Mouse (Mus musculus) brain, embryonic 14.5 days (tissue): Measurements from ENCODE around the gene Wnt1. TPM values are rescaled to one million over a fixed set of nuclear protein-coding genes. Genes with fewer than 3 reads are reported as not detected.

ENCODE experiments used
- DNase-seq: peaks from one replicate; pipeline ENCODE4 v3.0.0-alpha.2; 2011; ENCODE audit warnings: low read depth
- CTCF ChIP-seq: fragments of 200-500 bp; IDR thresholded peaks from 2 replicates; pipeline ENCODE4 v1.5.1; 2012; ENCODE audit warnings: inconsistent platforms, mild to moderate bottlenecking, moderate library complexity, borderline replicate concordance; ENCODE audit not compliant: insufficient read depth, insufficient read length; ENCODE audit errors: extremely low read depth
- POLR2A ChIP-seq: fragments of 200-500 bp; IDR thresholded peaks from 2 replicates; pipeline ENCODE4 v1.6.1; 2012; ENCODE audit warnings: mild to moderate bottlenecking, inconsistent platforms, borderline replicate concordance; ENCODE audit not compliant: poor library complexity, insufficient read depth, insufficient read length, severe bottlenecking; ENCODE audit errors: extremely low read depth
- polyA plus RNA-seq: library from polyadenylated mRNA; depleted of rRNA; stranded (reverse); fragments of >200 nt; gene quantifications from 2 replicates; pipeline ENCODE4 v1.2.3, GENCODE M21; 2012

Gene Wnt1
- polyA plus RNA-seq, 1 experiment, result 2.9 TPM

- DNase-seq, result no peak
- TF ChIP-seq POLR2A, result no peak
- TF ChIP-seq CTCF, result 0 out of 2 replicates have a peak, but pooled peaks have one; percentile 4
These were observed 9.1 kb upstream of the Wnt1 start for GRCm38 (mm10) chr15:98780573-98780972.

DNA sequence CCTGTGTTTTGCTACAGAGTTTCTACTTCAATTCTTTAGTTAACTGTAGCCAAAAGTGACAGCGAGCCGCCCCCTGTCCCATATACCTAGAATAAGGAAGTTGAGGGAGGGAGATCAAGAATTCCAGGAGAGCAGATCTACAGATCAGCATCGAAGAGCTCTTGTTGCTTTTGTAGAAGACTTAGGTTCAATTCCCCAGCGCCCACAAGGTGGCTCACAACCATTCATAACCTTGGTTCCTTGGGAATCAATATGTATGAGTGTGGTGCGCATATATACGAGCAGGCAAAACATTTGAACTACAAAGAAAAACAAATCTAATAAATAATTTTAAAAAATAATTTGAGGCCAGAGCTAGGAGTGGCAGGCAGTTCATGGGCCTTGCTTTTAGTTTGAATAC lies 8.5 kb upstream of the Wnt1 start:
- DNase-seq, result no peak
- TF ChIP-seq CTCF (no peak), POLR2A (no peak)

- DNase-seq, result no peak
These were observed 3.9 kb upstream of the Wnt1 start for GRCm38 (mm10) chr15:98785744-98786143.

DNA sequence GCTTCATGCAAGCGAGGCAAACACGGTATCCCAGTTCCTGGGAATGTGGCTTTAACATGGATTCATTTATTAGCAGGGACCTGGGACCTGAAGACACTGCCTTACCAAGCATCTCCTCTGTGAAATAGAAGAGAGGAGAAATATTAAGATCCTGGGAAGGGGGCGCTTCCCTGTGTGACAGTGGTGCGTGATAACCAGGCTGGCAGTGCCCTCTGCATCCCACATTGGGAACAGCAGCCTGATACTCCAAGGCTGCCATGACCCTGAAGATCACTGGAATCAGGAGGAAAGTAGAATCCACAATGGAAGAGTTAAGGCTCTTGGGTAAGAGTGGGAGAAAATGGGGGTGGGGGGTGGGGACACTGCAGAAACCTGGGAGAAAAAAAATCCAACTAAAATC lies 1.7 kb upstream of the Wnt1 start:
- peak; percentile 68 for DNase-seq
- TF ChIP-seq POLR2A (no peak), CTCF (peak; percentile 73)

More at GRCm38 (mm10) chr15:98785744-98786143, 3.9 kb upstream of the Wnt1 start:
- no peak for TF ChIP-seq POLR2A
- TF ChIP-seq CTCF, result peak; percentile 62; the same call in 1 of the 2 replicates

- TF ChIP-seq CTCF, result no peak
- TF ChIP-seq POLR2A, result no peak
- no peak for DNase-seq
These were observed 541 bp upstream of the Wnt1 start for GRCm38 (mm10) chr15:98788972-98789660.

DNA sequence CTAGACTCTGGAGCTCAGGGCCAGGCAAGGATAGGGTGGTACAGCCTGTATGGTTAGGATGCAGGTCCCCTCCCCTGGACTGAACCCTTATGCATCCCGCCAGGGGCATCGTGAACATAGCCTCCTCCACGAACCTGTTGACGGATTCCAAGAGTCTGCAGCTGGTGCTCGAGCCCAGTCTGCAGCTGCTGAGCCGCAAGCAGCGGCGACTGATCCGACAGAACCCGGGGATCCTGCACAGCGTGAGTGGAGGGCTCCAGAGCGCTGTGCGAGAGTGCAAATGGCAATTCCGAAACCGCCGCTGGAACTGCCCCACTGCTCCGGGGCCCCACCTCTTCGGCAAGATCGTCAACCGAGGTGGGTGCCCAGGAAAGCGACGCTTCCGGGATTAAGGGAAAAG lies 1.1 kb downstream of the Wnt1 start:
- TF ChIP-seq POLR2A (no peak), CTCF (no peak)
- no peak for DNase-seq

DNA sequence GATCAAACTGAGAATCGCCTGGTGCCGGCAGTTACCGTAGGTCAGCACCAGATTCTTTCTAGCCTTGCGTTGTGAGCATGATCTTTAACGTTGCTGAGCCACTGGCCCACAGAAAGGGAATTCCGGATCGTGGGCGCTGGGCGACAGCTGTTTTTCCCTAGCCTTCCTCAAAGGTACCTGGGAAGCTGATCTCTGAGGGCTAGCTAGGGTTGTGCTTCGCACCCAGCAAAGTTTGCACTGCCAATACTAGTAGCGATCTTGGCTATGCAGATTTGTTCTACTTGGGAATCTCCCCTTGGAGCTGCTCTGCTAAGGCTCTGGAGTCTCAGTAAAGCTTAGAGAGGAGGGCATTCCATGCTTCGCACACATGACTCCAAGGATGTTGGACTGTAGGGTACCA lies 1.6 kb downstream of the Wnt1 start:
- no peak for DNase-seq
- TF ChIP-seq CTCF (no peak), POLR2A (no peak)

DNA sequence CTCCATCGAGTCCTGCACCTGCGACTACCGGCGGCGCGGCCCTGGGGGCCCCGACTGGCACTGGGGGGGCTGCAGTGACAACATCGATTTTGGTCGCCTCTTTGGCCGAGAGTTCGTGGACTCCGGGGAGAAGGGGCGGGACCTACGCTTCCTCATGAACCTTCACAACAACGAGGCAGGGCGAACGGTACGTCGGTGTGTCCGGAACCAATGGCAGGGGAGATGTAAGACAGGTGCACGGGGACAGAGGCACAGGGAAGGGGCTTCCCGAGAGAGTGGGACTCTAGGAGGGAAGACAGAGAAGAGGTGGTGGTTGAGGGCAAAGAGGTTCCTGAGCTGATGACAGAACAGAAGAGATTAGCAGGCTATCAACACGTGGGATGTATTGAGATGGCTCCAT lies 2.1 kb downstream of the Wnt1 start:
- TF ChIP-seq CTCF (no peak), POLR2A (no peak)
- no peak for DNase-seq

DNA sequence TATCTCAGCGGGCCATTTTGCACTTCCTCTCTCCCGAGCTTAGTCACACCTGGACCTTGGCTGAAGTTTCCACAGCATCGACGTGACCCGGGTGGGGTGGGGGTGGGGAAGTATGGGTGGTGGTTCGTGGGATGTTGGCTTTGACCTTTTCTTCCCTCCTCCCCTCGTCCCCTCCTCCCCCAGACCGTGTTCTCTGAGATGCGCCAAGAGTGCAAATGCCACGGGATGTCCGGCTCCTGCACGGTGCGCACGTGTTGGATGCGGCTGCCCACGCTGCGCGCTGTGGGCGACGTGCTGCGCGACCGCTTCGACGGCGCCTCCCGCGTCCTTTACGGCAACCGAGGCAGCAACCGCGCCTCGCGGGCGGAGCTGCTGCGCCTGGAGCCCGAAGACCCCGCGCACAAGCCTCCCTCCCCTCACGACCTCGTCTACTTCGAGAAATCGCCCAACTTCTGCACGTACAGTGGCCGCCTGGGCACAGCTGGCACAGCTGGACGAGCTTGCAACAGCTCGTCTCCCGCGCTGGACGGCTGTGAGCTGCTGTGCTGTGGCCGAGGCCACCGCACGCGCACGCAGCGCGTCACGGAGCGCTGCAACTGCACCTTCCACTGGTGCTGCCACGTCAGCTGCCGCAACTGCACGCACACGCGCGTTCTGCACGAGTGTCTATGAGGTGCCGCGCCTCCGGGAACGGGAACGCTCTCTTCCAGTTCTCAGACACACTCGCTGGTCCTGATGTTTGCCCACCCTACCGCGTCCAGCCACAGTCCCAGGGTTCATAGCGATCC lies 2.8 kb downstream of the Wnt1 start:
- no peak for TF ChIP-seq CTCF
- peak; percentile 63 for DNase-seq

DNA sequence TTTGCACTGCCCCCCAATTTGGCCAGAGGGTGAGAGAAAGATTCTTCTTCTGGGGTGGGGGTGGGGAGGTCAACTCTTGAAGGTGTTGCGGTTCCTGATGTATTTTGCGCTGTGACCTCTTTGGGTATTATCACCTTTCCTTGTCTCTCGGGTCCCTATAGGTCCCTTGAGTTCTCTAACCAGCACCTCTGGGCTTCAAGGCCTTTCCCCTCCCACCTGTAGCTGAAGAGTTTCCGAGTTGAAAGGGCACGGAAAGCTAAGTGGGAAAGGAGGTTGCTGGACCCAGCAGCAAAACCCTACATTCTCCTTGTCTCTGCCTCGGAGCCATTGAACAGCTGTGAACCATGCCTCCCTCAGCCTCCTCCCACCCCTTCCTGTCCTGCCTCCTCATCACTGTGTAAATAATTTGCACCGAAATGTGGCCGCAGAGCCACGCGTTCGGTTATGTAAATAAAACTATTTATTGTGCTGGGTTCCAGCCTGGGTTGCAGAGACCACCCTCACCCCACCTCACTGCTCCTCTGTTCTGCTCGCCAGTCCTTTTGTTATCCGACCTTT lies 3.6 kb downstream of the Wnt1 start:
- DNase-seq, result no peak

GRCm38 (mm10) chr15:98796803-98797595 lies 7.3 kb downstream of the Wnt1 start:
- TF ChIP-seq POLR2A, result no peak
- DNase-seq, result peak; percentile 78

More for the DNA sequence above, 3.6 kb downstream of the Wnt1 start:
- TF ChIP-seq CTCF (no peak), POLR2A (no peak)
